Mouse (Mus musculus) midbrain, embryonic 15.5 days (tissue): ENCODE measurements around the gene Gng12. TPM values are rescaled to one million over a fixed set of nuclear protein-coding genes. Genes with fewer than 3 reads are reported as not detected.
"Not testable (repeated sequence)": the region's sequence is repeated elsewhere in the genome, so short reads cannot be mapped to it uniquely, and the experiment has no call there.

Experiments
- ATAC-seq: fragments of 200-750 bp; cut with Nextera tagmentation; replicated peaks from 2 replicates; pipeline ENCODE4 v1.8.0; 2017; ENCODE audit warnings: moderate TSS enrichment
- H3K27ac ChIP-seq: fragments of 300-500 bp; sonication (generic); 2 replicates; pipeline ENCODE4 v1.5.1; 2015; ENCODE audit warnings: mild to moderate bottlenecking, inconsistent platforms
- H3K27me3 ChIP-seq: fragments of 300-500 bp; sonication (generic); replicated peaks from 2 replicates; pipeline ENCODE4 v1.6.1; 2015; ENCODE audit warnings: inconsistent platforms
- H3K36me3 ChIP-seq: fragments of 300-500 bp; sonication (generic); replicated peaks from 2 replicates; pipeline ENCODE4 v1.6.1; 2015; ENCODE audit warnings: inconsistent platforms
- H3K4me1 ChIP-seq: fragments of 300-500 bp; sonication (generic); 2 replicates; pipeline ENCODE4 v1.6.1; 2015; ENCODE audit warnings: inconsistent platforms
- H3K4me2 ChIP-seq: fragments of 300-500 bp; sonication (generic); 2 replicates; pipeline ENCODE4 v1.6.1; 2015; ENCODE audit warnings: inconsistent platforms, mild to moderate bottlenecking, moderate library complexity
- H3K4me3 ChIP-seq: fragments of 300-500 bp; sonication (generic); 2 replicates; pipeline ENCODE4 v1.5.1; 2015; ENCODE audit warnings: mild to moderate bottlenecking, inconsistent platforms
- H3K9ac ChIP-seq: fragments of 300-500 bp; sonication (generic); 2 replicates; pipeline ENCODE4 v1.6.1; 2015; ENCODE audit warnings: mild to moderate bottlenecking, inconsistent platforms
- H3K9me3 ChIP-seq: fragments of 300-500 bp; sonication (generic); 2 replicates; pipeline ENCODE4 v1.6.1; 2016; ENCODE audit warnings: inconsistent platforms
- WGBS: fragments of 180-500 bp; shearing (Covaris S2); methylation state at CpG from one replicate; pipeline ENCODE4 v1.1.7; 2015; ENCODE audit warnings: mixed read lengths; 5-methylcytosine and 5-hydroxymethylcytosine counted together
- polyA plus RNA-seq: library from polyadenylated mRNA; unstranded; fragments of >200 nt; fragmentation: Nextera tagmentation; extraction: Ambion mirVana; gene quantifications from 2 replicates; pipeline ENCODE4 v1.2.1, GENCODE M21; 2015

The Gng12 gene
- polyA plus RNA-seq, 1 experiment from 2014 or later, result 27.9 TPM

- Histone ChIP-seq H3K9me3 (no peaks in the 10 kb centered on the region), H3K4me1 (peaks cover 4% of the 10 kb centered on the region; the same call in 1 of the 2 replicates), H3K27ac (no peak overlapping the region), H3K36me3 (no peaks in the 10 kb centered on the region), H3K4me2 (no peak overlapping the region), H3K27me3 (no peaks in the 10 kb centered on the region), H3K9ac (no peak overlapping the region), H3K4me3 (no peak overlapping the region)
- 53% methylated on average over 7 of the region's 7 CpGs for WGBS
- ATAC-seq, result peak; percentile 71
These were observed 114.4 kb downstream of the Gng12 start for GRCm38 (mm10) chr6:67010370-67011216.

- H3K27ac ChIP-seq, result no peak overlapping the region
- H3K4me1 ChIP-seq, result peaks cover 4% of the 10 kb centered on the region; the same call in 1 of the 2 replicates
- no peak for ATAC-seq
- H3K9ac ChIP-seq, result no peak overlapping the region
- H3K9me3 ChIP-seq, result no peaks in the 10 kb centered on the region
- no peaks in the 10 kb centered on the region for H3K27me3 ChIP-seq
- no peak overlapping the region for H3K4me2 ChIP-seq
- no peaks in the 10 kb centered on the region for H3K36me3 ChIP-seq
- no peak overlapping the region for H3K4me3 ChIP-seq
These were observed 115.0 kb downstream of the Gng12 start for GRCm38 (mm10) chr6:67011217-67011518.

- 91% methylated on average over 6 of the region's 6 CpGs for WGBS
- no peaks in the 10 kb centered on the region for H3K27me3 ChIP-seq
- H3K4me1 ChIP-seq, result peaks cover 4% of the 10 kb centered on the region; the same call in 1 of the 2 replicates
- no peak overlapping the region for H3K4me2 ChIP-seq
- ATAC-seq, result no peak
- H3K9me3 ChIP-seq, result no peaks in the 10 kb centered on the region
- no peak overlapping the region for H3K4me3 ChIP-seq
- no peak overlapping the region for H3K9ac ChIP-seq
- no peak overlapping the region for H3K27ac ChIP-seq
- no peaks in the 10 kb centered on the region for H3K36me3 ChIP-seq
These were observed 117.2 kb downstream of the Gng12 start for GRCm38 (mm10) chr6:67013293-67013948.

GRCm38 (mm10) chr6:67013949-67014678 lies 117.9 kb downstream of the Gng12 start:
- H3K36me3 ChIP-seq, result no peaks in the 10 kb centered on the region
- no peak overlapping the region for H3K9ac ChIP-seq
- H3K27ac ChIP-seq, result no peak overlapping the region
- no peaks in the 10 kb centered on the region for H3K9me3 ChIP-seq
- peaks cover 4% of the 10 kb centered on the region; the same call in 1 of the 2 replicates for H3K4me1 ChIP-seq
- H3K4me2 ChIP-seq, result no peak overlapping the region
- no peak for ATAC-seq
- no peaks in the 10 kb centered on the region for H3K27me3 ChIP-seq
- no peak overlapping the region for H3K4me3 ChIP-seq
- WGBS, result 91% methylated on average over 9 of the region's 9 CpGs

- Histone ChIP-seq H3K4me2 (no peak overlapping the region), H3K9me3 (no peaks in the 10 kb centered on the region), H3K27me3 (no peaks in the 10 kb centered on the region), H3K9ac (no peak overlapping the region), H3K4me3 (no peak overlapping the region), H3K36me3 (no peaks in the 10 kb centered on the region), H3K4me1 (peaks cover 4% of the 10 kb centered on the region; the same call in 1 of the 2 replicates), H3K27ac (no peak overlapping the region)
- no peak for ATAC-seq
- 92% methylated on average over 1 of the region's 1 CpGs for WGBS
These were observed 118.5 kb downstream of the Gng12 start for GRCm38 (mm10) chr6:67014679-67015075.

- Histone ChIP-seq H3K4me1 (0 out of 2 replicates have a peak, but pooled peaks cover under 1% of the 10 kb centered on the region), H3K4me3 (no peak overlapping the region), H3K27me3 (no peaks in the 10 kb centered on the region), H3K9ac (no peak overlapping the region), H3K4me2 (no peak overlapping the region), H3K36me3 (no peaks in the 10 kb centered on the region), H3K27ac (no peak overlapping the region), H3K9me3 (no peaks in the 10 kb centered on the region)
- no peak for ATAC-seq
- WGBS, result 89% methylated on average over 8 of the region's 8 CpGs
These were observed 119.7 kb downstream of the Gng12 start for GRCm38 (mm10) chr6:67015739-67016519.

- WGBS, result 85% methylated on average over 7 of the region's 7 CpGs
- no peak overlapping the region for H3K27ac ChIP-seq
- no peak overlapping the region for H3K9ac ChIP-seq
These were observed 120.4 kb downstream of the Gng12 start for GRCm38 (mm10) chr6:67016520-67017111.

GRCm38 (mm10) chr6:67018365-67018764 lies 122.2 kb downstream of the Gng12 start:
- no peak overlapping the region for H3K4me3 ChIP-seq
- no peaks in the 10 kb centered on the region for H3K27me3 ChIP-seq
- H3K36me3 ChIP-seq, result no peaks in the 10 kb centered on the region
- no peak for ATAC-seq
- H3K9me3 ChIP-seq, result no peaks in the 10 kb centered on the region
- no peak overlapping the region for H3K27ac ChIP-seq
- H3K4me2 ChIP-seq, result no peak overlapping the region
- 62% methylated on average over 4 of the region's 4 CpGs for WGBS
- no peak overlapping the region for H3K9ac ChIP-seq
- H3K4me1 ChIP-seq, result no peaks in the 10 kb centered on the region

More at GRCm38 (mm10) chr6:67016520-67017111, 120.4 kb downstream of the Gng12 start:
- Histone ChIP-seq H3K9me3 (no peaks in the 10 kb centered on the region), H3K4me3 (no peak overlapping the region), H3K36me3 (no peaks in the 10 kb centered on the region), H3K4me2 (no peak overlapping the region), H3K4me1 (no peaks in the 10 kb centered on the region), H3K27me3 (no peaks in the 10 kb centered on the region)
- ATAC-seq, result no peak

- not testable (repeated sequence) for H3K4me3 ChIP-seq, H3K4me1 ChIP-seq, ATAC-seq, H3K9me3 ChIP-seq, H3K9ac ChIP-seq, H3K27ac ChIP-seq, H3K36me3 ChIP-seq, H3K4me2 ChIP-seq, H3K27me3 ChIP-seq
- WGBS, result 87% methylated on average over 7 of the region's 7 CpGs
These were observed 122.8 kb downstream of the Gng12 start for GRCm38 (mm10) chr6:67019001-67019400.

- H3K4me3 ChIP-seq, result no peak overlapping the region
- no peaks in the 10 kb centered on the region for H3K27me3 ChIP-seq
- H3K36me3 ChIP-seq, result no peaks in the 10 kb centered on the region
- no peak for ATAC-seq
- H3K4me1 ChIP-seq, result no peaks in the 10 kb centered on the region
- H3K27ac ChIP-seq, result no peak overlapping the region
- H3K9me3 ChIP-seq, result no peaks in the 10 kb centered on the region
- H3K9ac ChIP-seq, result no peak overlapping the region
- H3K4me2 ChIP-seq, result no peak overlapping the region
- WGBS, result 84% methylated on average over 5 of the region's 5 CpGs
These were observed 125.1 kb downstream of the Gng12 start for GRCm38 (mm10) chr6:67021308-67021707.

GRCm38 (mm10) chr6:67023729-67024128 lies 127.5 kb downstream of the Gng12 start:
- no peaks in the 10 kb centered on the region for H3K36me3 ChIP-seq
- no peak for ATAC-seq
- no peaks in the 10 kb centered on the region for H3K27me3 ChIP-seq
- H3K4me2 ChIP-seq, result no peak overlapping the region
- H3K4me1 ChIP-seq, result no peaks in the 10 kb centered on the region
- no peak overlapping the region for H3K9ac ChIP-seq
- 74% methylated on average over 4 of the region's 4 CpGs for WGBS
- H3K27ac ChIP-seq, result no peak overlapping the region
- H3K9me3 ChIP-seq, result no peaks in the 10 kb centered on the region
- no peak overlapping the region for H3K4me3 ChIP-seq
